Mouse (Mus musculus) forebrain, postnatal 0 days (tissue): ENCODE results near the gene Gm49322. TPM values are rescaled to one million over a fixed set of nuclear protein-coding genes. Genes with fewer than 3 reads are reported as not detected.

Experiments
- ATAC-seq: fragments of 200-750 bp; cut with Nextera tagmentation; 2 replicates; pipeline ENCODE4 v1.8.0; 2017; ENCODE audit warnings: mild to moderate bottlenecking, moderate library complexity
- DNase-seq: peaks from one replicate; pipeline ENCODE4 v3.0.0-alpha.2; 2015
- H3K27ac ChIP-seq: fragments of 300-500 bp; sonication (generic); 2 replicates; pipeline ENCODE4 v1.5.1; 2014; ENCODE audit warnings: low read depth, mild to moderate bottlenecking, antibody characterized with exemption, low read length, moderate library complexity, mixed read lengths
- H3K27me3 ChIP-seq: fragments of 300-500 bp; sonication (generic); 2 replicates; pipeline ENCODE4 v1.6.1; 2014; ENCODE audit warnings: mild to moderate bottlenecking, low read length, mixed read lengths; ENCODE audit not compliant: insufficient read depth
- H3K36me3 ChIP-seq: fragments of 300-500 bp; sonication (generic); 2 replicates; pipeline ENCODE4 v1.6.1; 2014; ENCODE audit warnings: mild to moderate bottlenecking, moderate library complexity; ENCODE audit not compliant: insufficient read depth
- H3K4me1 ChIP-seq: fragments of 300-500 bp; sonication (generic); 2 replicates; pipeline ENCODE4 v1.6.1; 2014; ENCODE audit warnings: antibody characterized with exemption; ENCODE audit not compliant: insufficient read depth
- H3K4me2 ChIP-seq: fragments of 300-500 bp; sonication (generic); 2 replicates; pipeline ENCODE4 v1.6.1; 2014; ENCODE audit warnings: low read depth, mild to moderate bottlenecking, moderate library complexity
- H3K4me3 ChIP-seq: fragments of 300-500 bp; sonication (generic); 2 replicates; pipeline ENCODE4 v1.5.1; 2014; ENCODE audit warnings: low read depth, low read length, mixed read lengths
- H3K9ac ChIP-seq: fragments of 300-500 bp; sonication (generic); 2 replicates; pipeline ENCODE4 v1.6.1; 2014; ENCODE audit warnings: mild to moderate bottlenecking
- H3K9me3 ChIP-seq: fragments of 300-500 bp; sonication (generic); 2 replicates; pipeline ENCODE4 v1.6.1; 2016; ENCODE audit warnings: low read length
- CTCF ChIP-seq: sonication (generic); IDR thresholded peaks from 2 replicates; pipeline ENCODE4 v1.5.1; 2016; ENCODE audit warnings: antibody characterized with exemption, control low read depth, low read depth
- WGBS: fragments of 180-500 bp; shearing (Covaris S2); extraction: QIAGEN DNeasy Blood & Tissue Kit; methylation state at CpG from one replicate; pipeline ENCODE4 v1.1.7; 2014; 5-methylcytosine and 5-hydroxymethylcytosine counted together
- microRNA-seq, 2 experiments: library from miRNA; unstranded; fragments of <30 nt; microRNA quantifications; one replicate each; pipeline ENCODE4; 2016
- polyA plus RNA-seq: library from polyadenylated mRNA; unstranded; fragments of >200 nt; fragmentation: Nextera tagmentation; extraction: Ambion mirVana; gene quantifications from 2 replicates; pipeline ENCODE4 v1.2.1, GENCODE M21; 2015
- total RNA-seq: library from RNA; depleted of rRNA; stranded (reverse); fragments of >200 nt; gene quantifications from 2 replicates; pipeline ENCODE4 v1.2.3, GENCODE M21; 2014; rRNA removed

The Gm49322 gene
- total and polyA plus RNA-seq, 2 experiments from 2014 or later: 0.69 to 2.7 TPM

DNA sequence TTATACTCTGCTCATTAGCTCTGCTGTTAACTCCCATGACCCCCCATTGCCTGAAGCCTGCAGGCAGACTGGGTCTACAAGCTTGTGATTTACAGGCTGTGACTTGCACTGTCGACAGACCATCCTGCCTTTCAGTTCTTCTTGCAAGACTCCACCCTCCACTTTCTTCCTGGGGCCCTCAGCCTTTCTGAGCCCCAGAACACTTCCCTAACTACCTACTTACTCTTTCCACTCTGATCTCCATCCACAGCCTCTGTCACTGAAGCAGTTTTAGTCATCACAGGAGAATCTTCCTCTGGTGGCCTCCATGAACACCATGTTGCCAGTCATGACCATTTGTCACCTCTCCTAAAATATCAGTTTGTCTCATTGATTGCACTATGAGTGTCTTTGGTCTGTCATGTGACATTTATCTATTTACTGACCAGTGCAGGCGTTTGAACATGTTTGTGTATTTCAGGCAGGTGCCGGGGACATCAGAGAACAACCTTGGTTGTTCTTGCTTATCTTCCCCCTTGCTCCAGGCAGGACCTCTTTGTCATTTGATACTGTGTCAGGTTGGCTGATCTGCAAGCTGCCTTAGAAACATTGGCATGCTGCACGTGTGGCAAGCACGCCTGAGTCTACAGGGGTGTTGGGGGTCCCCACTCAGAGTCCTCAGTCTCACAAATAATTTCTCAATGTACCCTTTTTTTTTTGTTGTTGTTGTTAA, 57.8 kb downstream of the Gm49322 start:
- ATAC-seq (no peak), DNase-seq (no peak)
- no peaks in the 10 kb centered on the region for H3K27me3 ChIP-seq
- peaks cover 35% of the 10 kb centered on the region for H3K36me3 ChIP-seq
- no peaks in the 10 kb centered on the region for H3K9me3 ChIP-seq
- H3K27ac ChIP-seq: no peak overlapping the region
- 60% methylated on average over 5 of the region's 5 CpGs for WGBS
- H3K4me1 ChIP-seq: no peaks in the 10 kb centered on the region
- H3K4me2 ChIP-seq: no peak overlapping the region
- TF ChIP-seq CTCF: no peak
- H3K4me3 ChIP-seq: no peak overlapping the region
- H3K9ac ChIP-seq: no peak overlapping the region

GRCm38 (mm10) chr10:80664197-80665015, 58.6 kb downstream of the Gm49322 start:
- Histone ChIP-seq H3K36me3 (peaks cover 43% of the 10 kb centered on the region), H3K9ac (no peak overlapping the region), H3K27me3 (no peaks in the 10 kb centered on the region), H3K4me2 (no peak overlapping the region), H3K9me3 (no peaks in the 10 kb centered on the region), H3K4me3 (no peak overlapping the region), H3K4me1 (no peaks in the 10 kb centered on the region), H3K27ac (peak overlapping the region; percentile 9; the same call in 1 of the 2 replicates)
- DNase-seq: no peak
- 46% methylated on average over 16 of the region's 16 CpGs for WGBS
- no peak for TF ChIP-seq CTCF
- peak; percentile 14; the same call in 1 of the 2 replicates for ATAC-seq

DNA sequence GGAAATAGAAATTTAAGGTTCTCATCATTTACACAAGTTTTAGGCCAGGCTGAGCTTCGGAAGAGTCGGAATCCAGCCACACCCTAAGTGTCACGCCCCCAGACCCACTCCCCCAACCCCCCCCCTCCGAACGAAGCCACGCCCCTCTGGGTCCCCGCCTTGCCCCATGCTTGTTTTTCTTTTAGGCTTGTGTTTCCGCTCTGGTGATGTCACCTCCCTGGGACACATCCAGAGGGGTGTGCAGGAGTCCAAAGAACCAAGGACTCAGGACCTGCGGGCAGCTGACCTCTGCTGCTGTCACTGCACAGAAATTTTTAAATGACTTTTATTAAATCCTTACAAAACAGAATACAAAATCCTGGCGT, 59.2 kb downstream of the Gm49322 start:
- Histone ChIP-seq H3K27me3 (no peaks in the 10 kb centered on the region), H3K9me3 (no peaks in the 10 kb centered on the region), H3K4me2 (no peak overlapping the region), H3K4me1 (no peaks in the 10 kb centered on the region), H3K4me3 (no peak overlapping the region), H3K36me3 (peaks cover 49% of the 10 kb centered on the region), H3K9ac (no peak overlapping the region), H3K27ac (no peak overlapping the region)
- TF ChIP-seq CTCF: no peak
- WGBS: 21% methylated on average over 10 of the region's 10 CpGs
- ATAC-seq (no peak), DNase-seq (no peak)

Small RNAs within 50 kb of the gene (microRNA-seq; reads per million reads assigned to microRNA genes)
- gene Mir6912: 0 to 0.37 reads per million in 2 experiments

Other genes with a start within 250 kb of the Gm49322 start
- 8.3 and 12.9 TPM in 2 replicates for gene Plk5, start 249.6 kb upstream of the Gm49322 start, total RNA-seq
- gene Plk5, start 249.6 kb upstream of the Gm49322 start, polyA plus RNA-seq: 4.6 and 7.4 TPM in 2 replicates
- gene Mex3d, start 218.4 kb upstream of the Gm49322 start, total RNA-seq: 107 and 120 TPM in 2 replicates
- 18.3 and 18.4 TPM in 2 replicates for gene Mex3d, start 218.4 kb upstream of the Gm49322 start, polyA plus RNA-seq
- gene Mbd3, start 206.5 kb upstream of the Gm49322 start, total RNA-seq: 37.9 and 43.9 TPM in 2 replicates
- 183 and 196 TPM in 2 replicates for gene Mbd3, start 206.5 kb upstream of the Gm49322 start, polyA plus RNA-seq
- 230 and 424 TPM in 2 replicates for gene Uqcr11, start 199.2 kb upstream of the Gm49322 start, total RNA-seq
- gene Uqcr11, start 199.2 kb upstream of the Gm49322 start, polyA plus RNA-seq: 688 and 881 TPM in 2 replicates
- 69.0 and 91.4 TPM in 2 replicates for gene Tcf3, start 172.4 kb upstream of the Gm49322 start, total RNA-seq
- 34.3 and 36.1 TPM in 2 replicates for gene Tcf3, start 172.4 kb upstream of the Gm49322 start, polyA plus RNA-seq
- gene Onecut3, start 111.2 kb upstream of the Gm49322 start, total RNA-seq: 0.62 and 1.9 TPM in 2 replicates
- 0.03 and 0.18 TPM in 2 replicates for gene Onecut3, start 111.2 kb upstream of the Gm49322 start, polyA plus RNA-seq
- 0.05 and 0.38 TPM in 2 replicates for gene Atp8b3, start 66.9 kb upstream of the Gm49322 start, total RNA-seq
- gene Atp8b3, start 66.9 kb upstream of the Gm49322 start, polyA plus RNA-seq: 0.16 and 0.46 TPM in 2 replicates
- gene Rexo1, start 44.5 kb upstream of the Gm49322 start, total RNA-seq: 40.3 and 41.9 TPM in 2 replicates
- gene Rexo1, start 44.5 kb upstream of the Gm49322 start, polyA plus RNA-seq: 27.9 and 30.5 TPM in 2 replicates
- 17.9 and 18.7 TPM in 2 replicates for gene Klf16, start 28.7 kb upstream of the Gm49322 start, total RNA-seq
- gene Klf16, start 28.7 kb upstream of the Gm49322 start, polyA plus RNA-seq: 13.3 and 14.1 TPM in 2 replicates
- 156 and 201 TPM in 2 replicates for gene Abhd17a, start 15.7 kb upstream of the Gm49322 start, total RNA-seq
- gene Abhd17a, start 15.7 kb upstream of the Gm49322 start, polyA plus RNA-seq: 154 and 155 TPM in 2 replicates
- gene Scamp4, start 3.1 kb upstream of the Gm49322 start, total RNA-seq: 21.0 and 24.1 TPM in 2 replicates
- gene Scamp4, start 3.1 kb upstream of the Gm49322 start, polyA plus RNA-seq: 86.8 and 87.9 TPM in 2 replicates
- 3.0 and 4.9 TPM in 2 replicates for gene Adat3, start 3.1 kb upstream of the Gm49322 start, total RNA-seq
- gene Adat3, start 3.1 kb upstream of the Gm49322 start, polyA plus RNA-seq: 4.2 and 4.5 TPM in 2 replicates
- gene Csnk1g2, start 16.8 kb downstream of the Gm49322 start, total RNA-seq: 127 and 135 TPM in 2 replicates
- 91.8 and 94.1 TPM in 2 replicates for gene Csnk1g2, start 16.8 kb downstream of the Gm49322 start, polyA plus RNA-seq
- gene Btbd2, start 51.0 kb downstream of the Gm49322 start, total RNA-seq: 105 and 131 TPM in 2 replicates
- gene Btbd2, start 51.0 kb downstream of the Gm49322 start, polyA plus RNA-seq: 70.4 and 77.6 TPM in 2 replicates
- gene Mknk2, start 72.1 kb downstream of the Gm49322 start, total RNA-seq: 55.2 and 69.8 TPM in 2 replicates
- 42.4 and 43.6 TPM in 2 replicates for gene Mknk2, start 72.1 kb downstream of the Gm49322 start, polyA plus RNA-seq
- 54.1 and 57.8 TPM in 2 replicates for gene Mob3a, start 96.0 kb downstream of the Gm49322 start, total RNA-seq
- 38.9 and 45.9 TPM in 2 replicates for gene Mob3a, start 96.0 kb downstream of the Gm49322 start, polyA plus RNA-seq
- gene Izumo4, start 96.2 kb downstream of the Gm49322 start, total RNA-seq: 37.9 and 39.5 TPM in 2 replicates
- 34.4 and 36.7 TPM in 2 replicates for gene Izumo4, start 96.2 kb downstream of the Gm49322 start, polyA plus RNA-seq
- gene Ap3d1, start 136.2 kb downstream of the Gm49322 start, total RNA-seq: 137 and 176 TPM in 2 replicates
- 63.8 and 87.7 TPM in 2 replicates for gene Ap3d1, start 136.2 kb downstream of the Gm49322 start, polyA plus RNA-seq
- gene Dot1l, start 149.2 kb downstream of the Gm49322 start, total RNA-seq: 15.9 and 21.7 TPM in 2 replicates
- 5.7 and 8.5 TPM in 2 replicates for gene Dot1l, start 149.2 kb downstream of the Gm49322 start, polyA plus RNA-seq
- gene Sf3a2, start 192.2 kb downstream of the Gm49322 start, total RNA-seq: 20.4 and 20.6 TPM in 2 replicates
- gene Sf3a2, start 192.2 kb downstream of the Gm49322 start, polyA plus RNA-seq: 66.4 and 73.7 TPM in 2 replicates
- gene Plekhj1, start 192.6 kb downstream of the Gm49322 start, total RNA-seq: 81.1 and 89.0 TPM in 2 replicates
- 96.8 and 107 TPM in 2 replicates for gene Plekhj1, start 192.6 kb downstream of the Gm49322 start, polyA plus RNA-seq
- 0.62 and 0.69 TPM in 2 replicates for gene Amh, start 199.2 kb downstream of the Gm49322 start, total RNA-seq
- not detected in 2 replicates for gene Amh, start 199.2 kb downstream of the Gm49322 start, polyA plus RNA-seq
- 0.38 TPM in 1 of 2 replicates, not detected in the other for gene Jsrp1, start 207.5 kb downstream of the Gm49322 start, total RNA-seq
- gene Jsrp1, start 207.5 kb downstream of the Gm49322 start, polyA plus RNA-seq: 0.70 and 0.76 TPM in 2 replicates
- 1,019 and 1,040 TPM in 2 replicates for gene Oaz1, start 220.6 kb downstream of the Gm49322 start, total RNA-seq
- 1,146 and 1,244 TPM in 2 replicates for gene Oaz1, start 220.6 kb downstream of the Gm49322 start, polyA plus RNA-seq
- 23.3 and 23.7 TPM in 2 replicates for gene Lingo3, start 238.0 kb downstream of the Gm49322 start, total RNA-seq
- 18.5 and 20.3 TPM in 2 replicates for gene Lingo3, start 238.0 kb downstream of the Gm49322 start, polyA plus RNA-seq
- gene Lsm7, start 249.2 kb downstream of the Gm49322 start, total RNA-seq: 158 and 292 TPM in 2 replicates
- gene Lsm7, start 249.2 kb downstream of the Gm49322 start, polyA plus RNA-seq: 306 and 392 TPM in 2 replicates
- 79.2 and 90.3 TPM in 2 replicates for gene Sppl2b, start 249.3 kb downstream of the Gm49322 start, total RNA-seq
- gene Sppl2b, start 249.3 kb downstream of the Gm49322 start, polyA plus RNA-seq: 64.6 and 74.4 TPM in 2 replicates